Mouse (Mus musculus) cortical plate, adult 2 months (tissue): ENCODE measurements around the gene Notch4.

Experiments used
- CTCF ChIP-seq: fragments of 200-500 bp; IDR thresholded peaks from 2 replicates; pipeline ENCODE4 v1.5.1; 2011; ENCODE audit warnings: mild to moderate bottlenecking, control low read depth, low read length; ENCODE audit not compliant: insufficient read depth; ENCODE audit errors: extremely low read depth
- POLR2A ChIP-seq: fragments of 200-500 bp; IDR thresholded peaks from 2 replicates; pipeline ENCODE4 v1.6.1; 2011; ENCODE audit warnings: mild to moderate bottlenecking, low read length, control low read depth; ENCODE audit not compliant: insufficient read depth; ENCODE audit errors: extremely low read depth

DNA sequence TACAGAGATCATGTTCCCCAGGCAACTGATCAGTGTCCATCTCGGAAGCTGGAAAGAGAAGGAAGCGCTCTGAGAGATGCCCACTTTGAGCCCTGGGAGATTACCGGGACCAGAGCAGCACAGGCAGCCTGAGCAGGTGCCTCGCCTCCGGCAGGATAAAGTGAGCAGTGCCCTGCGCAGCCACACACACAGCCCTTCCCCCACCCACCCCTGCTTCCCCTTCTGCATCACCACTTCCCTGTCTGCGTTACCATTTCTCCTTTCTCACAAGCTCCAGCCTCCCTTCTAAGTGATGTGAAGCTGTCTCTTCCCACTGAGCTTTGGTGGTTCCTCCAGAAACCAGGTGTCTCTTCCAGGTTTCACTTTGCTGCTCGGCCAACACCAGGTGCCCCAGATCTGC lies 2.9 kb upstream of the Notch4 start:
- TF ChIP-seq POLR2A, result no peak
- TF ChIP-seq CTCF, result no peak
